Mouse (Mus musculus) lung, adult 2 months (tissue): ENCODE data around the gene Ccr5. TPM values are rescaled to one million over a fixed set of nuclear protein-coding genes. Genes with fewer than 3 reads are reported as not detected.
"Not testable (repeated sequence)": the region's sequence is repeated elsewhere in the genome, so short reads cannot be mapped to it uniquely, and the experiment has no call there.

ENCODE experiments used
- DNase-seq: peaks from one replicate; pipeline ENCODE4 v3.0.0; 2022
- H3K4me1 ChIP-seq: fragments of 200-500 bp; 2 replicates; pipeline ENCODE4 v1.6.1; 2011; ENCODE audit warnings: low read length; ENCODE audit not compliant: control insufficient read depth, insufficient read depth
- H3K4me3 ChIP-seq: fragments of 200-500 bp; replicated peaks from 2 replicates; pipeline ENCODE3; 2011; ENCODE audit warnings: low read depth, mild to moderate bottlenecking, control low read depth, low read length; ENCODE audit errors: extremely low read depth
- CTCF ChIP-seq: fragments of 200-500 bp; IDR thresholded peaks from 2 replicates; pipeline ENCODE4 v1.5.1; 2011; ENCODE audit warnings: mild to moderate bottlenecking, low read length, control low read depth; ENCODE audit not compliant: insufficient read depth
- POLR2A ChIP-seq: fragments of 200-500 bp; IDR thresholded peaks from 2 replicates; pipeline ENCODE4 v1.6.1; 2011; ENCODE audit warnings: low read depth, mild to moderate bottlenecking, control low read depth, low read length, borderline replicate concordance; ENCODE audit errors: extremely low read depth
- WGBS: fragments of 180-500 bp; shearing (Covaris S2); methylation state at CpG from one replicate; pipeline ENCODE4 v1.1.7; 2018; 5-methylcytosine and 5-hydroxymethylcytosine counted together
- polyA plus RNA-seq: library from polyadenylated mRNA; depleted of rRNA; stranded (reverse); fragments of >200 nt; gene quantifications from 2 replicates; pipeline ENCODE4 v1.2.3, GENCODE M21; 2012

The Ccr5 gene
- polyA plus RNA-seq, 1 experiment, result 3.0 TPM

DNA sequence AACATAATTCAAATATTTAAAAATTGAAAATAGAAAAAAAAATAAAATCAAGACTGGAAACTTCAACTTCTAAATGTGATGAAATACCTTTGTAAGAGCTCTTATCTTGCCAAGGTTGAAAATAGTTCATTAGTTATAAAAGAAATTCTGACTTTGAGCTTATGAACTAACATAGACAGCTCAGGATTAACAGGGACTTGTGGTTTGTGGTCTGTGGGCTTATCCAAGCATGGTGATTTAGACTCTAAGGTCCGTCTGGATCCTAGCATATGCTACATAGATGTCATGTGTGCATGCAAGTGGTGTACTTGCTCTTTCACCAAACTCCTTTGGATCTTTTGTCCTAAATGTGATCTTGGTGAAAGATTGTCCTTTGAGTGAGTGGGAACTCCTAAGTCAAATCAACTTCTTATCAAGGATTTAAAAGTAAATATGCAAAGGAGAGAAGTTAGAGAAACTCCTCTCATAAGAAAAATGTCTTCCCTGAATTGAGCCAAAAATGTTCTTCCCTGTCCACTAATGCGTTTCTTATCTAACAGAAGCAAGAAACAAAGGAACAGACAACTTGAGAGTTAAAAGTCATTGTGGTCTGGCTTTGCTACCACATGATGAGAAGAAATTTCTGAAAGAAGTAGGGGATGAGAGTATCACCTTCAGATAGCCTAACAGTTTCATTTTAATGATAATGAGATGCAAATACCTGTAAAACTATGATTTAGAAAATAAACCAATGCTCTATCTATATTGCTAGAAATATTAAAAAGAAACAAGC lies 12.8 kb upstream of the Ccr5 start:
- WGBS, result 42% methylated on average over 2 of the region's 2 CpGs
- no peak for DNase-seq
- no peak overlapping the region for H3K4me3 ChIP-seq
- no peaks in the 10 kb centered on the region; the same call in 1 of the 2 replicates for H3K4me1 ChIP-seq
- TF ChIP-seq CTCF, result no peak
- TF ChIP-seq POLR2A, result no peak

DNA sequence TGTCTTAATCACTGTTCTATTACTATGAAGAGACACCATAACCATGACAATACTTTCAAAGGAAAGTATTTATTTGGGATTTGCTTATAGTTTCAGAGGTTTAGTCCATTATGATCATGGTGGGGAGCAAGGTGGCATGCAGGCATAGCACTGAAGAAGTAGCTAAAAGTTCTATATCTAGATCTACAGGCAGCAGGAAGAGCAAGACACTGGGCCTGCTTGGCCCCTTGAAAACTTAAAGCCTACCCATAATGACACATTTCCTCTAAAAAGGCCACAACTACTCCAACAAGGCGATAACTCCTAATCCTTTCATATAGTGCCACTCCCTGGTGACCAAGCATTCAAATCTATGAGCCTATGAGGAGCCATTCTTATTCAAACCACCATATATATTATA lies 9.3 kb upstream of the Ccr5 start:
- Histone ChIP-seq H3K4me1 (no peaks in the 10 kb centered on the region), H3K4me3 (no peak overlapping the region)
- WGBS, result 76% methylated on average over 1 of the region's 1 CpGs
- no peak for DNase-seq
- no peak for TF ChIP-seq POLR2A
- TF ChIP-seq CTCF, result no peak

DNA sequence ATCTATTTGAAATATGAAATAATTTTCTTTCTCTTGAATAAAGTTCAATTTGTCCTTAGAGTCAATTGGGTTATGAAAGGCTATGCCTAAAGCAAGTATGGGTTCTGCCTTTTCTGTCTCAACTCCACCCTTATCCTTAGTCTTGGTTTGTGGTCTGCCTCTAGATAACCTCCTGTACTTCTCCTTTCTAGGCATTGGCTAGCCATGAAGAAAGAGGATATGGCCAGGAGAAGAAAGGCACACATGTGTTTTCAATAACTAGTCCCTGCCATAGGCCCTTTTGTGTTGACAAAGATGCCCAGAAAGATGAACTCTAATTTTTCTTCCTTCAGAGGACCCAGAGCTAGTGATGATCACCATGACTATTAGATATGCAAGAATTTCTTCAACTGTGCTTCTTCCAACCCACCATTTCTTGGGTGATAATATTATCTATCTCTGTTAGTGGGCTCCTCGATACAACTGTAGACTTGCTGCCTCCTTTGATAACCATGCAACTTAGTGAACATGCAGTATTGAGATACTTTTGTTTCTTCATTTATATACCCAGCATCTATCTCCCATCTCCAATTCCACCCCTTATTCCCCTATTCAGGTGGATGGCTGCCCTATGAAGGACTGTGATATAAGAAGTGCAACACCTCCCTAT lies 8.6 kb upstream of the Ccr5 start:
- no peak for DNase-seq
- Histone ChIP-seq H3K4me1 (no peaks in the 10 kb centered on the region), H3K4me3 (no peak overlapping the region)
- TF ChIP-seq POLR2A (no peak), CTCF (no peak)
- 90% methylated on average over 1 of the region's 1 CpGs for WGBS

DNA sequence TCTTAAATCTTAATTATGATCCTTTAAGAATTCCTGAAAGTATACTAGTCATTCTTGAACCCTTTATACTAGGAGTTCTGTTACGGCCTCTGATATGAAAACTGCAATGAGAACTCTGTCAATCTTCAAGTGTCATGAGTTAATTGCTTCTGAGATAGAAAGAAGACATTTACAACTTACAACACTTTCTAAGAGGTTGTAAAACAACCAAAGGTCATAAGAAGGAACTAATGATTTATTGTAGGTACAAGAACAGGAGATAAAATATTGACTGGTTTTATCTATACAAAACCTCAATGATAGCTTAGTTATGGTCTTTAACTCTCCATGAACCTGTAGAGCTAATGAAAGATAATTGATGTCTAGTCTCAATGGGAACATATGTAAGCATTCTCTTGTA lies 7.6 kb upstream of the Ccr5 start:
- no peak for DNase-seq
- H3K4me1 ChIP-seq, result no peaks in the 10 kb centered on the region
- 70% methylated on average over 1 of the region's 1 CpGs for WGBS
- TF ChIP-seq CTCF (no peak), POLR2A (no peak)
- no peak overlapping the region for H3K4me3 ChIP-seq

DNA sequence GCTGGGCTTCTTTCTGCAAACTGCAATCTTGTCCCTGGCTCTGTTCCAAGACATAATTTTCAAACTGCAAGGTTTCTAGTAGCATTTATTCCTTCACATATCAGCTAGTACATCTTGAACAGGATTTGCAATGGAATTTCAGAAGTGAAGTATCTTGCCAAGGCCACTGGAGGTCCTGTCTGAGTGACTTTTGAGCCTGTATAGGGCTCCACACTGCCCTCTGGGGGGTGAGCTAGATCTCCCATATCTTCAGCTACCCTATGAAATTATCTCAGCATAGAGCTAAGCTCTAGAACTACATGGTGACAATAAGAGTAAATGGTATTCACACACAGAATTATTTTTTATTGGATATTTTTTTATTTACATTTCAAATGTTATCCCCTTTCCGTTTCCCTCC lies 2.9 kb upstream of the Ccr5 start:
- WGBS, result 93% methylated on average over 1 of the region's 1 CpGs
- TF ChIP-seq CTCF, result peak; percentile 48
- no peak for TF ChIP-seq POLR2A
- Histone ChIP-seq H3K4me3 (no peak overlapping the region), H3K4me1 (no peaks in the 10 kb centered on the region)
- no peak for DNase-seq

DNA sequence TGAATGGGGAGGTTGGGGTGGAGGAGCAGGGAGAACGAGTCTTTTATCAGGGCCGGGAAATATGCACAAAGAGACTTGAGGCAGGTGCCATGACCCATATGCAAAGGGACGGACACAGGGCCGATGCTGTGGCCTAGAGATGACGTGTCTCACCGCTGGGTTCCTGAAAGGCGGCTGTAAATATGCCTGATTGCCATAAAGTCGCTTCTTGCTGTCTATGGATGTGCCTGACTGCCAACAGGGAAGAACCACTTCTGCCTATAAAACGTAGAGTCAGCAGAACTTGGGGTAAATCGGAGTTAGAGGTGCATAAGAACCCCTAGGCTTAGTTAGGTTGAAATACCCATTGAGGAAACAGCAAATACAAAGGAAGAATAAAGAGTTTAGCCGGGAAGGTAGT lies 4.2 kb downstream of the Ccr5 start:
- no peak overlapping the region for H3K4me3 ChIP-seq
- 77% methylated on average over 11 of the region's 11 CpGs for WGBS
- DNase-seq, result no peak
- no peak for TF ChIP-seq POLR2A
- no peak for TF ChIP-seq CTCF
- peaks cover 4% of the 10 kb centered on the region; the same call in 1 of the 2 replicates for H3K4me1 ChIP-seq

DNA sequence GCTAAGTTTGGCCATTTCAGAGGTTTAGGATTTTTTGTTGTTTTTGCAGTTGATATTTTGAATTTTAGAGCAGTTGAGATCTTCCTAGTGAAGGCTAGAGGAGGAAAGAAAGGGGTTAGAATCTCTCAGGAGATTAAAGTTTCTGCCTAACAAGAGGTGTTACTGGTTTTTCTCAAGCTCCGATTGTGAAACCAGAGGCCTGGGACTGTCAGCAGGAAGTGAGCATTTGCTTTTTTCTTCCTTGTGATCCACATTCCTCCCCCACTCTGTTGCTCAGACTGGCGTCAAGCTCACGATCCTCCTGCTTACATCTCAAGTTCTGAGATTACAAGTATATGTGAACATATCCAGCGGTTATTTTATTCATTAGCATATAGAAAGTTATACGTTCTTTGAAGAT lies 5.0 kb downstream of the Ccr5 start:
- 20% methylated on average over 5 of the region's 5 CpGs for WGBS
- TF ChIP-seq POLR2A (no peak), CTCF (no peak)
- DNase-seq, result no peak
- Histone ChIP-seq H3K4me1 (peaks cover 4% of the 10 kb centered on the region; the same call in 1 of the 2 replicates), H3K4me3 (no peak overlapping the region)

DNA sequence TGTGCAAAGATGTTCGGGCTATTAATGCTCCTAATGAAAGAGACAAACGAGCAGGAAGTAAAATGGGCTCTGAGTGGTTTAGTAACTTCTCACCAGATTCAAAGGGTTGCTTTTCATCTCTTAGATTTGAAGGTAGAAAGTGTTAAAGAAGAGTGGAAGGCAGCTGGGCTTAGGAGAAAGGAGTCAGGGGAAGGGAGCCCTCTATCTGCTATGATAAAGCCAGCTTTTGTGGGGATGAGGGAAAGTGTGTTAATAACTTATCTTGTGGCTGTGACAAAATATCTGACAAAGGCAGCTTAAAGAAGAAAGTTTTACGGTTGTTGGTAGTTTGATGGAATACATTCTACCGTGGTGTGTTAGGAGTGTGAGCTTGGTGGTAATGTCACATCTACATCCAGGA lies 6.1 kb downstream of the Ccr5 start:
- Histone ChIP-seq H3K4me1 (peaks cover 4% of the 10 kb centered on the region; the same call in 1 of the 2 replicates), H3K4me3 (no peak overlapping the region)
- WGBS, result 38% methylated on average over 4 of the region's 4 CpGs
- TF ChIP-seq POLR2A (no peak), CTCF (no peak)
- DNase-seq, result no peak

DNA sequence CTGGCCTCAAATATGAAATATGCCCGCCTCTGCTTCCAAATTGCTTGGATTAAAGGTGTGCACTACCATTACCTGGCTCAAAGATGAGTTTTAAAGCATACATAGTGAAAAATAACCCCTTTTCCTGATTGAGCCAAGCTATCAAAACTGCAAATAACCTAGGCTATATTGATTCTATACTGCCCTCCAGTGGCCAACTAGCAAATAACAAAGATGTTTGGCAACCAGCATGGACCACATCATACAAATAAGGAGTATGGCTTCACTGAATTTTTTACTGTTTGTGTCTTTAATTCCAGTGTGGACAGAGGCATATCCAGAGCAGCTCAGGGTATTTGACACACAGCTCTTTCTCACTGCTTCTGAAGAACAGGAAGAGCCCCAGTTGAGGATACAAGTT lies 7.0 kb downstream of the Ccr5 start:
- H3K4me3 ChIP-seq, result no peak overlapping the region
- peaks cover 4% of the 10 kb centered on the region; the same call in 1 of the 2 replicates for H3K4me1 ChIP-seq
- DNase-seq, result no peak
- TF ChIP-seq CTCF, result peak; percentile 43; the same call in 1 of the 2 replicates
- TF ChIP-seq POLR2A, result no peak
- 0% methylated on average over 1 of the region's 1 CpGs for WGBS

DNA sequence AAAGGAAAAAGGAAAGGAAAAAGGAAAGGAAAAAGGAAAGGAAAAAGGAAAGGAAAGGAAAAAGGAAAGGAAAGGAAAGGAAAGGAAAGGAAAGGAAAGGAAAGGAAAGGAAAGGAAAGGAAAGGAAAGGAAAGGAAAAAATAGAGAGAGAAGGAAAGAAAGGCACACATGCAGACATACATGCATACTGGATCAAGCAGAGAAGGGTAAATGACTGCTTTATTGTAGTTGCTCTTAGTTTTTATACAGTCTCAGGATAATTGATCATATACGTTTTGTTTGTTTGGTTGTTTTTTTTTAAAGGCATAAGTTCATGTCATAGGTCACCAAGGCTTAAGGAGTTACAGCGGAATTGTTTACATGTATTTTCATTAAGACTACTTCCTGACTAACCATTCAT lies 11.6 kb downstream of the Ccr5 start:
- 72% methylated on average over 2 of the region's 2 CpGs for WGBS
- H3K4me1 ChIP-seq, DNase-seq, H3K4me3 ChIP-seq: not testable (repeated sequence)

DNA sequence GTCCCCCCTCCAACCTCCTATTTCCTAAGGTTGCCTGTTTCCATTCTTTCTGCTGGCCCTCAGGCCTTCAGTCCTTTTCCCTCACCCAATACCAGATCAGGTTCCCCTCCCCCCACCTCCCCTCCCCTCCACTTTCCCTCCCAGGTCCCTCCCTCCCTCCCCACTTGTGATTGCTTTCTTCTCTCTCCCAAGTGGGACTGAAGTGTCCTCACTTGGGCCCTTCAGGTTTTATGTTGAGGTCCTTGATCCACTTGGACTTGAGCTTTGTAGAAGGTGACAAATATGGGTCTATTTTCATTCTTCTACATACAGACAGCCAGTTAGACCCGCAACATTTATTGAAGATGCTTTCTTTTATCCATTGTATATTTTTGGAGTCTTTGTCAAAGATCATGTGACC lies 13.6 kb downstream of the Ccr5 start:
- 63% methylated on average over 1 of the region's 1 CpGs for WGBS
- DNase-seq, H3K4me1 ChIP-seq, H3K4me3 ChIP-seq: not testable (repeated sequence)
